Mouse (Mus musculus) neural tube, embryonic 13.5 days (tissue): ENCODE measurements around the gene Skint8. TPM values are rescaled to one million over a fixed set of nuclear protein-coding genes. Genes with fewer than 3 reads are reported as not detected.
A peak's percentile ranks its signal among the peaks of the same experiment; 100 is the strongest.
"Not testable (repeated sequence)": the region's sequence is repeated elsewhere in the genome, so short reads cannot be mapped to it uniquely, and the experiment has no call there.

Source experiments
- ATAC-seq: fragments of 200-750 bp; cut with Nextera tagmentation; 2 replicates; pipeline ENCODE4 v1.8.0; 2017; ENCODE audit warnings: low read depth, mild to moderate bottlenecking, moderate TSS enrichment, moderate library complexity
- H3K27ac ChIP-seq: fragments of 300-500 bp; sonication (generic); replicated peaks from 2 replicates; pipeline ENCODE4 v1.5.1; 2015; ENCODE audit warnings: moderate library complexity, mild to moderate bottlenecking, inconsistent platforms
- H3K27me3 ChIP-seq: fragments of 300-500 bp; sonication (generic); 2 replicates; pipeline ENCODE4 v1.6.1; 2015; ENCODE audit warnings: mild to moderate bottlenecking, inconsistent platforms
- H3K36me3 ChIP-seq: fragments of 300-500 bp; sonication (generic); 2 replicates; pipeline ENCODE4 v1.6.1; 2015; ENCODE audit warnings: mild to moderate bottlenecking, inconsistent platforms
- H3K4me1 ChIP-seq: fragments of 300-500 bp; sonication (generic); replicated peaks from 2 replicates; pipeline ENCODE4 v1.6.1; 2015; ENCODE audit warnings: inconsistent platforms
- H3K4me2 ChIP-seq: fragments of 300-500 bp; sonication (generic); 2 replicates; pipeline ENCODE4 v1.6.1; 2015; ENCODE audit warnings: inconsistent platforms, mild to moderate bottlenecking, moderate library complexity
- H3K4me3 ChIP-seq: fragments of 300-500 bp; sonication (generic); 2 replicates; pipeline ENCODE4 v1.5.1; 2015; ENCODE audit warnings: mild to moderate bottlenecking, inconsistent platforms
- H3K9ac ChIP-seq: fragments of 300-500 bp; sonication (generic); 2 replicates; pipeline ENCODE4 v1.6.1; 2015; ENCODE audit warnings: moderate library complexity, mild to moderate bottlenecking, inconsistent platforms
- H3K9me3 ChIP-seq: fragments of 300-500 bp; sonication (generic); 2 replicates; pipeline ENCODE4 v1.6.1; 2016; ENCODE audit warnings: inconsistent platforms
- WGBS: fragments of 180-500 bp; shearing (Covaris S2); methylation state at CpG from one replicate; pipeline ENCODE4 v1.1.7; 2015; 5-methylcytosine and 5-hydroxymethylcytosine counted together
- polyA plus RNA-seq: library from polyadenylated mRNA; unstranded; fragments of >200 nt; fragmentation: Nextera tagmentation; extraction: Ambion mirVana; gene quantifications from 2 replicates; pipeline ENCODE4 v1.2.1, GENCODE M21; 2015

Skint8 gene
- polyA plus RNA-seq = not detected in 2 replicates

GRCm38 (mm10) chr4:111919092-111919491 lies at the start of gene Skint8:
Gene Skint8 (plus strand): TSS chr4:111919392.
- Histone ChIP-seq H3K4me1 (no peaks in the 10 kb centered on the region), H3K9me3 (no peaks in the 10 kb centered on the region), H3K27ac (no peak within 1 kb of the TSS), H3K27me3 (no peaks in the 10 kb centered on the region), H3K36me3 (no peaks in the 10 kb centered on the region), H3K4me2 (no peak within 1 kb of the TSS), H3K4me3 (no peak within 1 kb of the TSS), H3K9ac (no peak within 1 kb of the TSS)
- WGBS = 89% methylated on average over 1 of the region's 1 CpGs
- ATAC-seq = no peak

DNA sequence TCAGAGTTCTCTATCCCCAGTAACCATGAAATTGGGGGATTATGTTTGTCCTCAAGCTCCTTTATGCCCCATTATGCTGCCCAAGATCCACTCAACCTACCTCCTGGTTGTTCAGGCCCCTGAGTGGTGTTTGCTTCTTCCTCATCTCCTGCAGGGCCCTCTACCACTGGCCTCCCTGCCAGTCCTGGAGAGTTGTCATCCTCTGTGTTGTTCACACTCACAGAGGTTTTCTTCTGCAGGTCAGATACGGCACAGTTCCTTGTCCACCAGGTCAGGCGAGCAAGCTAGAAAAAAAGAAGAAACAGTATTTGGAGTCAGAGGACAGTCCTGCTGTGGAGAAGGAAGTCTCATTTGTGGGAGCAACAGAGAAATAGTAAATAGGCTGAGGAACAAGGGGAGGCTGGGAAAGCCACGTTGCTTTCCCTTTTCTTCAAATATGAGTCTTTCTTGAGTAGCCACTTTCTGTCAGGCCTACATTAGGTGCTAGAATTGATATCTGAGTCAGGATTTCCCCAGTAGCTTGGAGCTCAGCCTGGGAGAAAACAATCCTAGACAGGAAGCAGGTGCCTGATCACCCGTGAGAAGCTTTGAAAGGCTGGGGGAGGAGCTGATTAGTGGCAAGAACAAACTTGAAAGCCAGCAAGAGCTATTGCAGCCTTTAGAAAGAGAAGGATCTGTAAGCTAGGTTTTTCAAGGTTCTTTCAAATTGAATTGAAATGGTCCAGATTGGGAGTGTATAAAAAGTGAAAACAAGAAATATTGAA lies 38.9 kb upstream of the Skint8 start:
- Histone ChIP-seq H3K36me3 (no peaks in the 10 kb centered on the region), H3K4me1 (no peaks in the 10 kb centered on the region), H3K27me3 (no peaks in the 10 kb centered on the region), H3K27ac (no peak overlapping the region), H3K4me2 (no peak overlapping the region), H3K9ac (no peak overlapping the region), H3K9me3 (no peaks in the 10 kb centered on the region), H3K4me3 (no peak overlapping the region)
- WGBS = 52% methylated on average over 4 of the region's 4 CpGs
- ATAC-seq = no peak

DNA sequence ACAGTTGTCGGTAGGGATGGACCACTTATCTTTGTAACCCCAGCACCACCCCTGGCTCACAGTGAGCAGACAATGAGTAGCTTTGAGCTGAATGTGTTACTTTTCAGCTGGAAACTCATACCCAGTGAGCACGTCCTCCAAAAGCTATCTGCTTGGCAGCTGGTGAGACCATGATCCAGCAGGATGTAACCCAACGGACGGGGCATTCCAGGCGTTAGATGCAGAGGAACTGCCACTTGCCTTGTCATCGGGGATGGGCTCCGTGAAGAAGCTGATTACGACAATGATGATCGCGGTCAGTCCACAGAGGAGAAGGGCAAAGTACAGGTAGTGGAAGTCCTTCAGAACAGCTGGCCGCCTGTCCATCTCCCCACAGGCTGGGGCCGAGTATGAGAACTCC lies 35.6 kb upstream of the Skint8 start:
- Histone ChIP-seq H3K9me3 (no peaks in the 10 kb centered on the region), H3K4me2 (no peak overlapping the region), H3K27me3 (no peaks in the 10 kb centered on the region), H3K4me3 (no peak overlapping the region), H3K4me1 (0 out of 2 replicates have a peak, but pooled peaks cover 3% of the 10 kb centered on the region), H3K36me3 (no peaks in the 10 kb centered on the region), H3K27ac (no peak overlapping the region), H3K9ac (no peak overlapping the region)
- no peak for ATAC-seq
- WGBS = 89% methylated on average over 12 of the region's 12 CpGs

GRCm38 (mm10) chr4:111886018-111886417 lies 33.2 kb upstream of the Skint8 start:
- no peak overlapping the region for H3K27ac ChIP-seq
- H3K4me3 ChIP-seq = no peak overlapping the region
- H3K9me3 ChIP-seq = no peaks in the 10 kb centered on the region
- peak; percentile 87 for ATAC-seq
- no peaks in the 10 kb centered on the region for H3K36me3 ChIP-seq
- no peaks in the 10 kb centered on the region for H3K27me3 ChIP-seq
- peak overlapping the region; percentile 33 for H3K4me2 ChIP-seq
- H3K4me1 ChIP-seq = 0 out of 2 replicates have a peak, but pooled peaks cover 3% of the 10 kb centered on the region
- H3K9ac ChIP-seq = no peak overlapping the region
- WGBS = 10% methylated on average over 7 of the region's 7 CpGs

DNA sequence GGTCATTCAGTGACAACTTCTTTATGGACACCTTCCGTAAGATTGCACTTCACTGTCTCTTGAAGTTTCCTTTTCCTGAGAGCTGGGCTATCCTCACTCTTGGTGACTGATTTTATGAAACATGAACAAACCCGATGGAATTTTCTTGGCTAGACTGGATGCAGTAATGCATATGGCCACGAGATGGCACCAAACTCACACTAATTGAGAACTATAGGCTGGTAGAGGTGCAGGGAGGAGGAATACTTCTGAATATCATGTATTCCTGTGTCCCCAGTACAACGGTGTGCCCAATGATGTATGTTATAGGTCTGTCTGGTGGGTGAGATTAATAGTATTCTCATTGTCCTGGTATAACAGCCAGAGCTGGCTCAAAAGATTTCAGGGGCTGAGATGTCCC lies 32.6 kb upstream of the Skint8 start:
- no peaks in the 10 kb centered on the region for H3K36me3 ChIP-seq
- ATAC-seq = peak; percentile 95
- H3K9me3 ChIP-seq = no peaks in the 10 kb centered on the region
- H3K27ac ChIP-seq = no peak overlapping the region
- no peaks in the 10 kb centered on the region for H3K27me3 ChIP-seq
- H3K4me3 ChIP-seq = no peak overlapping the region
- H3K4me2 ChIP-seq = no peak overlapping the region; the same call in 1 of the 2 replicates
- H3K9ac ChIP-seq = no peak overlapping the region
- H3K4me1 ChIP-seq = 0 out of 2 replicates have a peak, but pooled peaks cover 3% of the 10 kb centered on the region
- 22% methylated on average over 4 of the region's 4 CpGs for WGBS

DNA sequence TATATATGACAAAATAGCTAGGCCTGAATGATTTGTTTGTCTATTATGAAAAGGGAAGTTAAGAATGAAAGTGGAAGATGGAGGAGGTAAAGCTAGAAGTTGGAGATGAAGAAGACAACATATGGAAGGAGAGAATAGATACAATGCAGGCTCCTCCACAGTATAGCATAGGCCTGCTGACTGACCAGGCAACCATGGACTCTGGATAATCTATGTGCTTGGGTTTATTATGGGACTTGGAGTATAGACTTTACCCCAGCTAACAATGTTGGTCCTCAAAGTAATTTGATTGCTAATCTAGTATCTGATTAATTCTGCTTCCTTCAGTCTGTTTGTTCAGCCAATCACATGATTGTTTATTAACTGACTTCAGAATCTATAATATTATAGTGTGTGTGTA lies 27.1 kb upstream of the Skint8 start:
- no peaks in the 10 kb centered on the region for H3K9me3 ChIP-seq

GRCm38 (mm10) chr4:111897755-111898154 lies 21.4 kb upstream of the Skint8 start:
- H3K9ac ChIP-seq = no peak overlapping the region
- no peaks in the 10 kb centered on the region for H3K4me1 ChIP-seq

More for the DNA sequence above, 27.1 kb upstream of the Skint8 start:
- Histone ChIP-seq H3K4me2 (no peak overlapping the region), H3K27me3 (no peaks in the 10 kb centered on the region), H3K4me3 (no peak overlapping the region), H3K27ac (no peak overlapping the region), H3K36me3 (no peaks in the 10 kb centered on the region), H3K9ac (no peak overlapping the region), H3K4me1 (no peaks in the 10 kb centered on the region)
- no peak for ATAC-seq

DNA sequence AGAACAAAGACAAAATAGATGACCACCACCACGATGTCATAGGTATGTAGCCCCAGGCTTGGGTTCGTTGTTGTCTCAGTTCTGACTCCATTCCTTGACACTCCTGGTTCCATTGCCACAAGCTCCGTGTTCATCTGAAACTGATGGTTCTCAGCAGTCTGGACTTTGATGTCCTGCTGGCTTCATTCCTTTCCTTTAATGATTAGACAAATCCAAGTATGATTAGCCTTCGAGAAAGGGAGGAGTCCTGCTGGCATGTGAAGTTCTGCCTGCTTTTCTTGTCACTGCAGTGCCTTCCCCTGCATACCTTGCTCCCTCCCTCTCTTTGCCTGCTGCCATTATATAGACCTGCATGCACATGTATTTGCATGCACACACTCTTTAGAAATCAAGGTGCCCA lies 20.6 kb upstream of the Skint8 start:
- H3K27ac ChIP-seq = no peak overlapping the region
- no peak for ATAC-seq
- H3K4me2 ChIP-seq = no peak overlapping the region
- WGBS = 80% methylated on average over 4 of the region's 4 CpGs
- no peak overlapping the region for H3K9ac ChIP-seq
- no peaks in the 10 kb centered on the region for H3K36me3 ChIP-seq
- no peaks in the 10 kb centered on the region for H3K4me1 ChIP-seq
- no peak overlapping the region for H3K4me3 ChIP-seq
- H3K27me3 ChIP-seq = no peaks in the 10 kb centered on the region
- H3K9me3 ChIP-seq = no peaks in the 10 kb centered on the region

More at GRCm38 (mm10) chr4:111897755-111898154, 21.4 kb upstream of the Skint8 start:
- Histone ChIP-seq H3K4me2 (no peak overlapping the region), H3K27ac (no peak overlapping the region), H3K36me3 (no peaks in the 10 kb centered on the region), H3K27me3 (no peaks in the 10 kb centered on the region), H3K9me3 (no peaks in the 10 kb centered on the region), H3K4me3 (no peak overlapping the region)
- WGBS = 50% methylated on average over 1 of the region's 1 CpGs
- ATAC-seq = no peak

DNA sequence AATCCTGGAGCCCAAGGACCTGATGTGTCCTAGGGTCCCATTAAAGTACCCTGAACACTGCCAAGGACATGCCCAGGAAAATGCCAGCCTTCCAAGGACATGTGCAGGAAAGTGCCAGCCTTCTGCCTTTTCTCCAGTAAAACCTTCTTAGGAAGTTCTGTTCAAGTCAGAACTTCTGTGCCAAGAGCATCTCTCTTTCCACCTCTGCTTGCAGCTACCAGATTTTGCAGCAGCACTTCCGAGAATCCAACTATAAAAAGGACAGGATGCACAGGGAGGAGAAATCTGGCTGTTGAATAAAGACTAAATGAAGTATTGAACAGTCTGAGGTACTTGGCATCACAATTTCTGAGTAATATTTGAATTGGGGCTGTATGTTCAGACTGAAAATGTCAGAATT lies 18.7 kb upstream of the Skint8 start:
- H3K4me2 ChIP-seq, H3K4me3 ChIP-seq, H3K27ac ChIP-seq, H3K4me1 ChIP-seq, H3K9me3 ChIP-seq, H3K36me3 ChIP-seq, H3K9ac ChIP-seq, ATAC-seq, H3K27me3 ChIP-seq: not testable (repeated sequence)
- 67% methylated on average over 1 of the region's 1 CpGs for WGBS

- Histone ChIP-seq H3K27ac (no peak overlapping the region), H3K9ac (no peak overlapping the region), H3K4me1 (no peaks in the 10 kb centered on the region), H3K4me2 (no peak overlapping the region), H3K4me3 (no peak overlapping the region), H3K27me3 (no peaks in the 10 kb centered on the region), H3K9me3 (no peaks in the 10 kb centered on the region), H3K36me3 (no peaks in the 10 kb centered on the region)
- 92% methylated on average over 1 of the region's 1 CpGs for WGBS
- ATAC-seq = no peak
Observed at GRCm38 (mm10) chr4:111901473-111901872, 17.7 kb upstream of the Skint8 start.

DNA sequence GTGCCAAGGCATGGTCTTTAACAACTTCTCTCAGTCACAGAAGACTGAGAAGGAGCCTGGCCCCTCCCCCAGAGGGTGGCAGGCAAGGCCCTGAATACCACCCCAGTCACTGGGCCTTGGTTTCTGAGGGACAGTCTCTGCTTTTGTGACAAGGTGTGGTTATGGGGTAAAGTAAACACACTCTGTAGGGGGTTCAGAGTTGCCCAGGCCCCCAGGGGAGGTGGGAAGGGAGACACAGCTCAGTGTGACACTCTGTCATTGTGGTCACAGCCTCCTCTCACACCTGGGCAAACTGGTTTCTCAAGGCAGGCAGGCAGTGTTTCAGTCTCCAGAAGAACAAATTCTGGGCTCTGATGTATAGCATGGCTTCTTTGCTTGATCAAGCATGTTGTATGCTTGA lies 16.4 kb upstream of the Skint8 start, which contains the start of gene Slc5a9:
TSS of gene Slc5a9 (minus strand) at position 144 of the 400 bp plus-strand sequence.
- no peak within 1 kb of the TSS for H3K9ac ChIP-seq
- no peaks in the 10 kb centered on the region for H3K4me1 ChIP-seq
- H3K9me3 ChIP-seq = no peaks in the 10 kb centered on the region
- no peak for ATAC-seq
- no peaks in the 10 kb centered on the region for H3K27me3 ChIP-seq
- H3K4me3 ChIP-seq = no peak within 1 kb of the TSS
- no peak within 1 kb of the TSS for H3K4me2 ChIP-seq
- H3K27ac ChIP-seq = no peak within 1 kb of the TSS
- H3K36me3 ChIP-seq = no peaks in the 10 kb centered on the region

GRCm38 (mm10) chr4:111907926-111908325 lies 11.3 kb upstream of the Skint8 start:
- no peak overlapping the region for H3K4me3 ChIP-seq
- 0 out of 2 replicates have a peak, but pooled peaks have one; percentile 32 for ATAC-seq
- H3K36me3 ChIP-seq = no peaks in the 10 kb centered on the region
- H3K4me1 ChIP-seq = no peaks in the 10 kb centered on the region
- no peak overlapping the region for H3K27ac ChIP-seq
- H3K27me3 ChIP-seq = no peaks in the 10 kb centered on the region
- WGBS = 47% methylated on average over 2 of the region's 2 CpGs
- H3K4me2 ChIP-seq = no peak overlapping the region
- no peak overlapping the region for H3K9ac ChIP-seq
- no peaks in the 10 kb centered on the region for H3K9me3 ChIP-seq

DNA sequence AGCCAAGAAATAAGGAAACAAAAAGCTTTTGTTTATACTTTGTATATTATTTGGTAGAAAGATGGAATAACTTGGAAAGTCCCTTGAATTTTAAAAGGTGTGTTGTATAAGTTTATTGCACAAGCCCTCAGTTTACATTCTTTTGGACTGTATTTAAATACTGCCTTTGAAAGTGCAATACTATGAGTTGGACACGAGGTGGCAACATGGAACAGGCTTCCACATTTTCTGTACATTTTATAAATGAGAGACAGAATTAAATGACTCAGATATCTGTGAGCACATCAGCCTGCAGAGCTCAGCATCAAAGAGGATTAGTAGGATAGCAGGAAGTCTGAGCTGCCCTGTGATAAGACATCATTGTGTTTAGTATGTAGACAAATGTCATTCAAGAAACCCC lies 42.1 kb downstream of the Skint8 start:
- 29% methylated on average over 1 of the region's 1 CpGs for WGBS
- no peak for ATAC-seq

More for the DNA sequence above, 42.1 kb downstream of the Skint8 start:
- H3K4me1 ChIP-seq = no peaks in the 10 kb centered on the region
- no peak overlapping the region for H3K9ac ChIP-seq
- no peak overlapping the region for H3K4me3 ChIP-seq
- H3K36me3 ChIP-seq = no peaks in the 10 kb centered on the region
- no peaks in the 10 kb centered on the region for H3K27me3 ChIP-seq
- H3K4me2 ChIP-seq = no peak overlapping the region
- H3K27ac ChIP-seq = no peak overlapping the region
- H3K9me3 ChIP-seq = no peaks in the 10 kb centered on the region
